Mouse (Mus musculus) G1E (cell line): ENCODE results near the gene Zfp648. TPM values are rescaled to one million over a fixed set of nuclear protein-coding genes. Genes with fewer than 3 reads are reported as not detected.

Source experiments
- ATAC-seq: 2 replicates; pipeline ENCODE4 v1.8.0; 2016; ENCODE audit warnings: mild to moderate bottlenecking; ENCODE audit not compliant: insufficient number of reproducible peaks, poor library complexity, low FRiP score, severe bottlenecking; ENCODE audit errors: extremely low read depth
- DNase-seq: peaks from one replicate; pipeline ENCODE4 v3.0.0; 2012; ENCODE audit warnings: low spot score
- H3K27me3 ChIP-seq: 2 replicates; pipeline ENCODE4 v1.6.1; 2012; ENCODE audit warnings: mild to moderate bottlenecking, low read length, inconsistent platforms; ENCODE audit not compliant: insufficient read depth
- H3K36me3 ChIP-seq: replicated peaks from 2 replicates; pipeline ENCODE3; 2012; ENCODE audit warnings: mild to moderate bottlenecking, inconsistent platforms
- H3K4me1 ChIP-seq: 2 replicates; pipeline ENCODE4 v1.6.1; 2012; ENCODE audit warnings: low read depth, low read length, inconsistent platforms, mixed read lengths; ENCODE audit not compliant: insufficient read depth
- H3K4me3 ChIP-seq: 2 replicates; pipeline ENCODE4 v1.5.1; 2012; ENCODE audit warnings: low read depth, mild to moderate bottlenecking, inconsistent platforms, low read length, moderate library complexity, mixed read lengths
- H3K9me3 ChIP-seq: replicated peaks from 2 replicates; pipeline ENCODE4 v1.6.1; 2012; ENCODE audit warnings: inconsistent platforms
- CTCF ChIP-seq: IDR thresholded peaks from 2 replicates; pipeline ENCODE4 v1.5.1; 2012; ENCODE audit warnings: low read depth, low read length, inconsistent platforms, mixed read lengths
- GATA1 ChIP-seq: IDR thresholded peaks from 2 replicates; pipeline ENCODE4 v1.6.1; 2012; ENCODE audit warnings: borderline replicate concordance, low read length, inconsistent platforms, mixed read lengths
- GATA2 ChIP-seq: IDR thresholded peaks from 2 replicates; pipeline ENCODE4 v1.6.1; 2012; ENCODE audit warnings: low read depth, low read length, inconsistent platforms, borderline replicate concordance
- POLR2AphosphoS5 ChIP-seq: IDR thresholded peaks from 2 replicates; pipeline ENCODE4 v1.6.1; 2012; ENCODE audit warnings: low read depth, low read length, inconsistent platforms; ENCODE audit not compliant: insufficient replicate concordance
- TAL1 ChIP-seq: conservative IDR thresholded peaks from 2 replicates; pipeline ENCODE4 v1.6.1; 2012; ENCODE audit warnings: low read depth, low read length, inconsistent platforms, mixed read lengths
- polyA plus RNA-seq: library from polyadenylated mRNA; stranded (reverse); fragments of >175 nt; gene quantifications from 2 replicates; pipeline ENCODE4 v1.2.3, GENCODE M21; 2012
- total RNA-seq, 2 experiments: library from RNA; stranded (forward) in 1 of 2; stranded (reverse) in 1 of 2; fragments of 200-1000 nt in 1 of 2; fragments of >200 nt in 1 of 2; fragmentation: Nextera tagmentation in 1 of 2; gene quantifications; 2 replicates each; pipeline ENCODE4 v1.2.3; 2014 to 2017

The Zfp648 gene
- total and polyA plus RNA-seq, 3 experiments, result 0.05 TPM; not detected in 2

- Histone ChIP-seq H3K36me3 (no peaks in the 10 kb centered on the region), H3K4me3 (no peak overlapping the region), H3K9me3 (peaks cover 5% of the 10 kb centered on the region), H3K4me1 (no peaks in the 10 kb centered on the region), H3K27me3 (no peaks in the 10 kb centered on the region)
- TF ChIP-seq POLR2AphosphoS5 (no peak), GATA2 (no peak), TAL1 (no peak), GATA1 (no peak), CTCF (no peak)
- ATAC-seq (no peak), DNase-seq (no peak)
Measured at GRCm38 (mm10) chr1:154251186-154251585, 50.2 kb downstream of the Zfp648 start.

- DNase-seq, result no peak
- H3K4me3 ChIP-seq, result no peak overlapping the region
- no peaks in the 10 kb centered on the region for H3K36me3 ChIP-seq
- no peak for ATAC-seq
- H3K4me1 ChIP-seq, result no peaks in the 10 kb centered on the region
- no peak for TF ChIP-seq CTCF
- TF ChIP-seq TAL1, result no peak
- TF ChIP-seq GATA1, result no peak
- TF ChIP-seq GATA2, result no peak
- no peak for TF ChIP-seq POLR2AphosphoS5
- no peaks in the 10 kb centered on the region for H3K27me3 ChIP-seq
- peaks cover 10% of the 10 kb centered on the region for H3K9me3 ChIP-seq
Measured at GRCm38 (mm10) chr1:154252739-154253138, 51.8 kb downstream of the Zfp648 start.
